ENCODE assay signal across 27 mouse cellular contexts in genomic region chr2:8924856-8925255, GRCm38 (mm10).
A peak's percentile ranks its signal among the peaks of the same experiment; 100 is the strongest.
DNase-seq lines count a peak whose midpoint lies in the region; ATAC-seq lines count a peak whose summit lies in the region.
"Had no signal": no experiment of that assay in that cellular context is flagged by ENCODE, and none has a peak within 500 bp of the region (broad histone marks: within the 10 kb centered on the region; RNA-seq: fewer than 3 reads in every experiment).

No protein-coding gene starts in this region.

- ATAC-seq in embryonic facial prominence, embryonic 14.5 days (ENCODE audit: low read depth): no peak
- no peak for ATAC-seq in hindbrain, embryonic 13.5 days (ENCODE audit: low FRiP score)
- ATAC-seq: forebrain, embryonic 15.5 days; intestine, postnatal 0 days; Patski had no signal

- no peaks in the 10 kb centered on the region for H3K9me3 ChIP-seq in embryonic facial prominence, embryonic 14.5 days (ENCODE audit: control insufficient read depth, low read length)
- H3K9me3 ChIP-seq in embryonic facial prominence, embryonic 10.5 days: no peaks in the 10 kb centered on the region
- H3K9me3 ChIP-seq in hindbrain, embryonic 13.5 days: no peaks in the 10 kb centered on the region
- H3K9me3 ChIP-seq: embryonic facial prominence, embryonic 15.5 days; forebrain, embryonic 12.5 days; forebrain, embryonic 15.5 days; G1E; heart, embryonic 10.5 days; heart, embryonic 13.5 days; hindbrain, embryonic 15.5 days had no signal

- H3K9ac ChIP-seq in embryonic facial prominence, embryonic 14.5 days (ENCODE audit: low read depth, low read length): no peak overlapping the region
- no peak overlapping the region for H3K9ac ChIP-seq in hindbrain, embryonic 13.5 days
- H3K9ac ChIP-seq: embryonic facial prominence, embryonic 15.5 days; forebrain, embryonic 12.5 days; forebrain, embryonic 15.5 days; heart, embryonic 13.5 days; hindbrain, embryonic 15.5 days had no signal

- no peak overlapping the region for H3K27ac ChIP-seq in embryonic facial prominence, embryonic 14.5 days (replicated peaks; ENCODE audit: low read depth, low read length)
- H3K27ac ChIP-seq in embryonic facial prominence, embryonic 10.5 days (replicated peaks): no peak overlapping the region
- no peak overlapping the region for H3K27ac ChIP-seq in hindbrain, embryonic 13.5 days
- H3K27ac ChIP-seq: embryonic facial prominence, embryonic 15.5 days; forebrain, embryonic 12.5 days; forebrain, embryonic 15.5 days; heart, adult 2 months; heart, embryonic 10.5 days; heart, embryonic 13.5 days; hindbrain, embryonic 15.5 days had no signal

- H3K4me3 ChIP-seq in embryonic facial prominence, embryonic 14.5 days (ENCODE audit: low read depth, low read length): no peak overlapping the region
- H3K4me3 ChIP-seq in embryonic facial prominence, embryonic 10.5 days: no peak overlapping the region
- no peak overlapping the region for H3K4me3 ChIP-seq in hindbrain, embryonic 13.5 days
- H3K4me3 ChIP-seq: embryonic facial prominence, embryonic 15.5 days; forebrain, embryonic 12.5 days; forebrain, embryonic 15.5 days; heart, adult 2 months; heart, embryonic 10.5 days; heart, embryonic 13.5 days; hindbrain, embryonic 15.5 days had no signal

- DNase-seq in adrenal gland, postnatal 10 days: peak; percentile 35
- DNase-seq in adrenal gland, postnatal 25 days: no peak
- DNase-seq in embryonic facial prominence, embryonic 14.5 days (ENCODE audit: low spot score): peak; percentile 5
- DNase-seq in embryonic facial prominence, embryonic 10.5 days (ENCODE audit: low spot score): no peak
- DNase-seq in fat pad, adult 2 months (ENCODE audit: extremely low read depth, low read depth, low spot score): peak; percentile 98
- DNase-seq: B cell, adult 2 months; cerebellum, adult 11-12 months; cerebellum, adult 8-10 months; cerebellum, postnatal 10 days; cerebellum, postnatal 36 days; embryo, embryonic 11 days; gastrocnemius, postnatal 25 days; heart, adult 2 months; heart, postnatal 14 days; heart, postnatal 4 days; kidney, adult 2 months had no signal

- H3K4me2 ChIP-seq in embryonic facial prominence, embryonic 14.5 days (ENCODE audit: low read depth, low read length): no peak overlapping the region
- no peak overlapping the region for H3K4me2 ChIP-seq in hindbrain, embryonic 13.5 days
- H3K4me2 ChIP-seq: embryonic facial prominence, embryonic 15.5 days; forebrain, embryonic 12.5 days; forebrain, embryonic 15.5 days; heart, embryonic 13.5 days; hindbrain, embryonic 15.5 days had no signal

- H3K4me1 ChIP-seq in embryonic facial prominence, embryonic 14.5 days (ENCODE audit: control insufficient read depth, insufficient read depth, low read length): no peaks in the 10 kb centered on the region
- H3K4me1 ChIP-seq in embryonic facial prominence, embryonic 10.5 days: no peaks in the 10 kb centered on the region
- H3K4me1 ChIP-seq in hindbrain, embryonic 13.5 days (replicated peaks): no peaks in the 10 kb centered on the region
- H3K4me1 ChIP-seq: embryonic facial prominence, embryonic 15.5 days; forebrain, embryonic 12.5 days; forebrain, embryonic 15.5 days; heart, embryonic 10.5 days; heart, embryonic 13.5 days; hindbrain, embryonic 15.5 days had no signal

- 77% methylated on average over 2 of the region's 2 CpGs for WGBS in embryonic facial prominence, embryonic 14.5 days
- 73% methylated on average over 2 of the region's 2 CpGs for WGBS in embryonic facial prominence, embryonic 10.5 days
- WGBS in hindbrain, embryonic 13.5 days: 84% methylated on average over 2 of the region's 2 CpGs

- H3K36me3 ChIP-seq in embryonic facial prominence, embryonic 14.5 days (ENCODE audit: control insufficient read depth, insufficient read depth, low read length): no peaks in the 10 kb centered on the region
- H3K36me3 ChIP-seq in embryonic facial prominence, embryonic 10.5 days (replicated peaks): no peaks in the 10 kb centered on the region
- no peaks in the 10 kb centered on the region for H3K36me3 ChIP-seq in hindbrain, embryonic 13.5 days
- H3K36me3 ChIP-seq: embryonic facial prominence, embryonic 15.5 days; forebrain, embryonic 12.5 days; forebrain, embryonic 15.5 days; G1E; heart, embryonic 10.5 days; heart, embryonic 13.5 days; hindbrain, embryonic 15.5 days had no signal

- no peaks in the 10 kb centered on the region for H3K27me3 ChIP-seq in embryonic facial prominence, embryonic 14.5 days (replicated peaks; ENCODE audit: control insufficient read depth, insufficient read depth, low read length)
- no peaks in the 10 kb centered on the region for H3K27me3 ChIP-seq in embryonic facial prominence, embryonic 10.5 days (replicated peaks; ENCODE audit: low read depth, poor library complexity, severe bottlenecking)
- no peaks in the 10 kb centered on the region for H3K27me3 ChIP-seq in hindbrain, embryonic 13.5 days
- H3K27me3 ChIP-seq: CH12.LX; embryonic facial prominence, embryonic 15.5 days; forebrain, embryonic 12.5 days; forebrain, embryonic 15.5 days; heart, embryonic 13.5 days; hindbrain, embryonic 15.5 days; Patski had no signal

Comparison
In these comparisons a context has a peak if more than half of its experiments do, and no peak if none do; other contexts are left out.
1. DNase-seq: peak in adrenal gland, postnatal 10 days (single experiment), embryonic facial prominence, embryonic 14.5 days (single experiment) and fat pad, adult 2 months (single experiment); none in adrenal gland, postnatal 25 days (single experiment) and embryonic facial prominence, embryonic 10.5 days (single experiment).